In the genomic region with DNA sequence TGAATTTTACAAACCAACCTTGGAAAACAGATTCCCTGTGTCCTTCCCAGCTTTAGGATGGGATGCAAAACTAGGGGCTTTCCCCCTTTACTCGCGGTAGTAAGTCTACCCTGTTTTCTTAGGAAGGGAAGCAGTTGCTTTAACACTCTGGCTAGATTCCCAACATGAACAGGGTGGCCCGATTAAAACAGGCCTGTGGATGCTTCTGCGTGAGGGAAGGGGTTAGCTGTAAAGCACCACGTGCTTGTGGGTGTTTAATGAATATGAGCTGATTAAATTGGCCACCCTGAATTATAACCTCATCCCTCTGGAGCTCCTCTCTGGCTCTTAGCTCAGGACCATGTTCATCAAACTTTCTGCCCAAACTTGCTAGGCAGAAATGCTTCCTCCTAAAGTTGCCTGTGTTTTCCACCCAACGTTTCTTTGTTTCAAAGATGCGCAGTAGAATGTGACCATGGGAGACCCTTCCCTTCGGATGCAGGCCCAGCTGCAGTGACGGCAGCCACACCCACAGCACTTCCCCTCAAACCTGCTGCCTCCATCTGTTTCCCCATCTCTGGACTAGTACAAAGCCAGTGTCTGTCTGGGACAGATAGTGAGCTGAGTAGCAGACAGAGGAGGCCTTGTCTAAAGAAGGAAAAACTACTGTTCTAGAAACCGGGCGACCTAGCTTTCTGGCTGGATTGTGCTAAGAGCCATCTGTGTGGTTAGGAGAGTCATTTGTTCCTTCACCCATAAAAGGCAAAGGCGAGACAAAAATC, we compare ENCODE assay signal across 9 mouse cellular contexts.
DNase-seq lines count a peak whose midpoint lies in the region; TF ChIP-seq lines count a peak whose summit lies in the region.
"Had no signal": no experiment of that assay in that cellular context is flagged by ENCODE, and none has a peak within 500 bp of the region (broad histone marks: within the 10 kb centered on the region; RNA-seq: fewer than 3 reads in every experiment).

No protein-coding gene starts in this region.

- H3K4me3 ChIP-seq in MEL (ENCODE audit: control insufficient read depth in 1 of 2, insufficient read depth in 1 of 2, low read depth in 2 of 2, low read length in 2 of 2) = no peak overlapping the region

- peak; percentile 20 for DNase-seq in frontal cortex, postnatal 10 days (ENCODE audit: low spot score in 2 of 2)
- DNase-seq in frontal cortex, postnatal 25 days (ENCODE audit: low spot score in 2 of 2) = no peak
- peak; percentile 89 for DNase-seq in MEL (ENCODE audit: low read depth, low spot score)
- peak; percentile 38 for DNase-seq in heart, adult 8-10 months (ENCODE audit: low spot score)
- peak; percentile 31 for DNase-seq in liver
- DNase-seq in ovary, postnatal 14 days (ENCODE audit: low spot score) = no peak
- DNase-seq in adrenal gland, adult 8-10 months = no peak
- DNase-seq in lung, postnatal 25 days (ENCODE audit: low spot score) = no peak
- DNase-seq: spleen, adult 18-20 months had no signal

- no peaks in the 10 kb centered on the region for H3K79me2 ChIP-seq in MEL (ENCODE audit: control insufficient read depth, insufficient read depth, low read length, poor library complexity)

- peak overlapping the region; percentile 13; the same call in 1 of the 2 replicates for H3K27ac ChIP-seq in MEL (ENCODE audit: control insufficient read depth, low read depth, low read length)

- TF ChIP-seq RAD21 in MEL (IDR thresholded peaks at IDR 0.05; ENCODE audit: low read depth, low read length) = no peak; the same call in 1 of the 2 replicates

- TF ChIP-seq CTCF in MEL (IDR thresholded peaks at IDR 0.05 in 2 of 3, conservative IDR thresholded peaks at IDR 0.05 in 1 of 3; ENCODE audit: control insufficient read depth in 1 of 3, insufficient read depth in 1 of 3, low read depth in 2 of 3, low read length in 3 of 3, poor library complexity in 1 of 3, severe bottlenecking in 1 of 3) = no peak

- no peaks in the 10 kb centered on the region for H3K9me3 ChIP-seq in MEL (replicated peaks; ENCODE audit: insufficient read depth, low read length)

- no peak overlapping the region for H3K9ac ChIP-seq in MEL (ENCODE audit: control insufficient read depth, low read depth, low read length, poor library complexity, severe bottlenecking)

- TF ChIP-seq EP300 in MEL (IDR thresholded peaks at IDR 0.05; ENCODE audit: low read depth in 1 of 2, low read length in 2 of 2) = peak; percentile 92 to 93

- TF ChIP-seq POLR2A in MEL (IDR thresholded peaks at IDR 0.05; ENCODE audit: control insufficient read depth in 1 of 2, insufficient read depth in 1 of 2, low read depth in 1 of 2, low read length in 2 of 2, poor library complexity in 1 of 2) = no peak

- no peaks in the 10 kb centered on the region for H3K27me3 ChIP-seq in MEL (ENCODE audit: control insufficient read depth in 1 of 2, insufficient read depth in 2 of 2, low read length in 2 of 2)

- peaks cover 8 to 19% of the 10 kb centered on the region in 2 experiments for H3K4me1 ChIP-seq in MEL (ENCODE audit: control insufficient read depth in 1 of 2, insufficient read depth in 2 of 2, low read length in 2 of 2)

- peaks cover 0 to 13% of the 10 kb centered on the region in 2 experiments; a peak in 2 of 4 replicates for H3K36me3 ChIP-seq in MEL (ENCODE audit: control insufficient read depth in 1 of 2, insufficient read depth in 2 of 2, low read length in 2 of 2)

TF ChIP-seq in MEL, 35 proteins besides CTCF, POLR2A, EP300 and RAD21:
- TF ChIP-seq KAT2A (conservative IDR thresholded peaks at IDR 0.05; ENCODE audit: low read depth, low read length) = no peak
- no peak for TF ChIP-seq BHLHE40 (IDR thresholded peaks at IDR 0.05; ENCODE audit: borderline replicate concordance, low read depth, low read length)
- no peak for TF ChIP-seq POLR2AphosphoS5 (IDR thresholded peaks at IDR 0.05; ENCODE audit: borderline replicate concordance, low read depth, low read length)
- peak; percentile 96 for TF ChIP-seq TCF12 (IDR thresholded peaks at IDR 0.05; ENCODE audit: low read depth, low read length)
- TF ChIP-seq MEF2A (IDR thresholded peaks at IDR 0.05; ENCODE audit: extremely low read depth, insufficient replicate concordance, low read depth, low read length, poor library complexity, severe bottlenecking) = no peak
- TF ChIP-seq ZNF384 (IDR thresholded peaks at IDR 0.05; ENCODE audit: low read depth, low read length) = no peak
- TF ChIP-seq ETS1 (IDR thresholded peaks at IDR 0.05; ENCODE audit: low read depth, low read length) = peak; percentile 88
- TF ChIP-seq ZKSCAN1 (IDR thresholded peaks at IDR 0.05; ENCODE audit: low read depth, low read length) = no peak
- TF ChIP-seq MYB (IDR thresholded peaks at IDR 0.05; ENCODE audit: low read depth, low read length) = no peak
- peak; percentile 45; the same call in 1 of the 2 replicates for TF ChIP-seq SIN3A (IDR thresholded peaks at IDR 0.05; ENCODE audit: low read length)
- no peak for TF ChIP-seq UBTF (IDR thresholded peaks at IDR 0.05; ENCODE audit: borderline replicate concordance, insufficient read depth, low read depth, low read length)
- no peak for TF ChIP-seq E2F4 (IDR thresholded peaks at IDR 0.05; ENCODE audit: borderline replicate concordance, low read depth, low read length)
- no peak for TF ChIP-seq GABPA (IDR thresholded peaks at IDR 0.05; ENCODE audit: low read depth, low read length)
- no peak for TF ChIP-seq USF1 (IDR thresholded peaks at IDR 0.05; ENCODE audit: low read depth, low read length)
- no peak for TF ChIP-seq NRF1 (IDR thresholded peaks at IDR 0.05; ENCODE audit: insufficient read depth, low read depth, low read length, poor library complexity, severe bottlenecking)
- no peak for TF ChIP-seq MAZ (IDR thresholded peaks at IDR 0.05; ENCODE audit: low read depth, low read length)
- no peak for TF ChIP-seq POLR2AphosphoS2 (IDR thresholded peaks at IDR 0.05; ENCODE audit: low read length)
- TF ChIP-seq MYC (IDR thresholded peaks at IDR 0.05; ENCODE audit: low read depth, low read length) = peak; percentile 16; the same call in 1 of the 2 replicates
- TF ChIP-seq CHD2 (IDR thresholded peaks at IDR 0.05; ENCODE audit: low read length) = 0 out of 2 replicates have a peak, but pooled peaks have one; percentile 16
- TF ChIP-seq RCOR1 (IDR thresholded peaks at IDR 0.05; ENCODE audit: low read depth, low read length) = peak; percentile 73; the same call in 1 of the 2 replicates
- TF ChIP-seq MAX (IDR thresholded peaks at IDR 0.05; ENCODE audit: low read length) = no peak
- TF ChIP-seq JUND (IDR thresholded peaks at IDR 0.05; ENCODE audit: low read depth, low read length) = no peak
- peak; percentile 91 for TF ChIP-seq GATA1 (IDR thresholded peaks at IDR 0.05; ENCODE audit: low read depth, low read length)
- no peak for TF ChIP-seq ZMIZ1 (IDR thresholded peaks at IDR 0.05; ENCODE audit: low read depth, low read length)
- no peak for TF ChIP-seq HCFC1 (IDR thresholded peaks at IDR 0.05; ENCODE audit: low read depth, low read length)
- no peak for TF ChIP-seq ZC3H11A (IDR thresholded peaks at IDR 0.05; ENCODE audit: low read depth, low read length)
- TF ChIP-seq TAL1 (IDR thresholded peaks at IDR 0.05; ENCODE audit: low read length) = peak; percentile 98
- 0 out of 2 replicates have a peak, but pooled peaks have one; percentile 17 for TF ChIP-seq MXI1 (IDR thresholded peaks at IDR 0.05; ENCODE audit: low read depth, low read length)
- TF ChIP-seq SMC3 (IDR thresholded peaks at IDR 0.05; ENCODE audit: low read depth, low read length) = peak; percentile 20; the same call in 1 of the 2 replicates
- no peak for TF ChIP-seq MAFK (IDR thresholded peaks at IDR 0.05; ENCODE audit: borderline replicate concordance, low read depth, low read length)
- TF ChIP-seq USF2 (IDR thresholded peaks at IDR 0.05; ENCODE audit: borderline replicate concordance in 1 of 2, insufficient read depth in 1 of 2, low read depth in 1 of 2, low read length in 2 of 2) = no peak
- no peak for TF ChIP-seq CHD1 (IDR thresholded peaks at IDR 0.05; ENCODE audit: low read depth, low read length)
- TF ChIP-seq TBP (IDR thresholded peaks at IDR 0.05; ENCODE audit: low read depth, low read length) = peak; percentile 48; the same call in 1 of the 2 replicates
- no peak for TF ChIP-seq NELFE (IDR thresholded peaks at IDR 0.05; ENCODE audit: low read depth, low read length)
- TF ChIP-seq ELF1 (IDR thresholded peaks at IDR 0.05; ENCODE audit: low read depth, low read length) = no peak
TF ChIP-seq in MEL: peak in this region for 11.

Comparison
In these comparisons a context has a peak if more than half of its experiments do, and no peak if none do; other contexts are left out.
1. DNase-seq: peak in frontal cortex, postnatal 10 days (2 of 2), MEL (single experiment), heart, adult 8-10 months (single experiment) and liver (single experiment); none in frontal cortex, postnatal 25 days (0 of 2), ovary, postnatal 14 days (single experiment), adrenal gland, adult 8-10 months (single experiment) and lung, postnatal 25 days (single experiment).